Mouse (Mus musculus) ES-Bruce4 (cell line): Measurements from ENCODE around the gene Shroom1. TPM values are rescaled to one million over a fixed set of nuclear protein-coding genes. Genes with fewer than 3 reads are reported as not detected.
A peak's percentile ranks its signal among the peaks of the same experiment; 100 is the strongest.

Source experiments
- H3K27ac ChIP-seq: 2 replicates; pipeline ENCODE4 v1.5.1; 2012; ENCODE audit warnings: low read length, inconsistent platforms; ENCODE audit not compliant: insufficient read depth
- H3K27me3 ChIP-seq: 2 replicates; pipeline ENCODE4 v1.6.1; 2012; ENCODE audit warnings: mild to moderate bottlenecking, low read length, inconsistent platforms; ENCODE audit not compliant: control insufficient read depth, poor library complexity, insufficient read depth, severe bottlenecking
- H3K36me3 ChIP-seq: 2 replicates; pipeline ENCODE4 v1.6.1; 2012; ENCODE audit warnings: inconsistent platforms, mild to moderate bottlenecking, low read length, moderate library complexity; ENCODE audit not compliant: control insufficient read depth, poor library complexity, insufficient read depth, severe bottlenecking
- H3K4me1 ChIP-seq: one replicate; pipeline ENCODE4 v1.8.1; 2011; ENCODE audit warnings: low read length; ENCODE audit not compliant: control insufficient read depth, insufficient read depth
- H3K4me3 ChIP-seq: 2 replicates; pipeline ENCODE4 v1.5.1; 2011; ENCODE audit warnings: low read depth, mild to moderate bottlenecking, low read length
- H3K9ac ChIP-seq: 2 replicates; pipeline ENCODE4 v1.6.1; 2012; ENCODE audit warnings: low read depth, mild to moderate bottlenecking, inconsistent platforms; ENCODE audit not compliant: poor library complexity, severe bottlenecking
- H3K9me3 ChIP-seq: replicated peaks from 2 replicates; pipeline ENCODE4 v1.6.1; 2012; ENCODE audit warnings: mild to moderate bottlenecking, low read length, inconsistent platforms; ENCODE audit not compliant: control insufficient read depth, poor library complexity, insufficient read depth, severe bottlenecking
- CTCF ChIP-seq: IDR thresholded peaks from one replicate; pipeline ENCODE4 v1.8.1; 2011; ENCODE audit warnings: low read depth, low read length
- EP300 ChIP-seq: IDR thresholded peaks from 2 replicates; pipeline ENCODE4 v1.6.1; 2011; ENCODE audit warnings: low read depth, low read length; ENCODE audit not compliant: insufficient read depth
- POLR2A ChIP-seq: IDR thresholded peaks from one replicate; pipeline ENCODE4 v1.8.1; 2011; ENCODE audit warnings: low read length; ENCODE audit not compliant: insufficient read depth
- polyA plus RNA-seq: library from polyadenylated mRNA; stranded (reverse); fragments of >200 nt; gene quantifications from 2 replicates; pipeline ENCODE4 v1.2.4, GENCODE M21; 2011; ENCODE audit warnings: low read depth; ENCODE audit not compliant: missing spikeins, insufficient read depth, insufficient read length

Gene Shroom1
- 0.39 and 0.52 TPM in 2 replicates for polyA plus RNA-seq

- H3K27me3 ChIP-seq, result no peaks in the 10 kb centered on the region
- H3K27ac ChIP-seq, result no peak within 1 kb of the TSS
Measured at GRCm38 (mm10) chr11:53456474-53457371, at the start of gene Shroom1, which contains the start of gene Gm10447. Gene Shroom1 (plus strand): TSS chr11:53457205. Gene Gm10447 (minus strand): TSS chr11:53457110.

GRCm38 (mm10) chr11:53411738-53412137, 45.3 kb upstream of the Shroom1 start:
- TF ChIP-seq POLR2A (no peak), EP300 (no peak), CTCF (no peak)
- no peaks in the 10 kb centered on the region for H3K27me3 ChIP-seq
- H3K9me3 ChIP-seq, result no peaks in the 10 kb centered on the region
- peaks cover 75% of the 10 kb centered on the region for H3K36me3 ChIP-seq
- H3K9ac ChIP-seq, result no peak overlapping the region
- no peaks in the 10 kb centered on the region for H3K4me1 ChIP-seq
- no peak overlapping the region for H3K27ac ChIP-seq
- H3K4me3 ChIP-seq, result no peak overlapping the region

More at GRCm38 (mm10) chr11:53456474-53457371, at the start of gene Shroom1, which contains the start of gene Gm10447:
- TF ChIP-seq EP300 (no peak), CTCF (peak; percentile 11)
- Histone ChIP-seq H3K36me3 (no peaks in the 10 kb centered on the region), H3K4me1 (no peaks in the 10 kb centered on the region), H3K9ac (peak within 1 kb of the TSS; percentile 41), H3K4me3 (peak within 1 kb of the TSS; percentile 66), H3K9me3 (no peaks in the 10 kb centered on the region)

GRCm38 (mm10) chr11:53413871-53414270, 43.1 kb upstream of the Shroom1 start:
- Histone ChIP-seq H3K9ac (no peak overlapping the region), H3K36me3 (peaks cover 65% of the 10 kb centered on the region), H3K27ac (no peak overlapping the region), H3K9me3 (no peaks in the 10 kb centered on the region), H3K27me3 (no peaks in the 10 kb centered on the region), H3K4me1 (no peaks in the 10 kb centered on the region), H3K4me3 (no peak overlapping the region)
- TF ChIP-seq EP300 (no peak), POLR2A (no peak), CTCF (no peak)

GRCm38 (mm10) chr11:53418048-53418447, 39.0 kb upstream of the Shroom1 start:
- no peak for TF ChIP-seq CTCF
- H3K4me3 ChIP-seq, result no peak overlapping the region
- H3K27me3 ChIP-seq, result no peaks in the 10 kb centered on the region
- H3K36me3 ChIP-seq, result peaks cover 34% of the 10 kb centered on the region
- no peaks in the 10 kb centered on the region for H3K4me1 ChIP-seq
- no peaks in the 10 kb centered on the region for H3K9me3 ChIP-seq
- no peak overlapping the region for H3K9ac ChIP-seq
- H3K27ac ChIP-seq, result no peak overlapping the region

- Histone ChIP-seq H3K36me3 (peaks cover 6% of the 10 kb centered on the region), H3K4me3 (no peak within 1 kb of the TSS), H3K9me3 (no peaks in the 10 kb centered on the region), H3K27me3 (no peaks in the 10 kb centered on the region), H3K4me1 (no peaks in the 10 kb centered on the region), H3K9ac (no peak within 1 kb of the TSS), H3K27ac (no peak within 1 kb of the TSS)
- TF ChIP-seq POLR2A, result no peak
- TF ChIP-seq EP300, result no peak
- TF ChIP-seq CTCF, result no peak
Measured at GRCm38 (mm10) chr11:53423036-53423435, 34.0 kb upstream of the Shroom1 start, which contains the start of gene Leap2. Gene Leap2 (minus strand): TSS chr11:53423170.

GRCm38 (mm10) chr11:53424826-53425225, 32.2 kb upstream of the Shroom1 start:
- Histone ChIP-seq H3K9me3 (no peaks in the 10 kb centered on the region), H3K36me3 (peaks cover 16% of the 10 kb centered on the region), H3K4me1 (peaks cover 2% of the 10 kb centered on the region), H3K27ac (no peak overlapping the region), H3K4me3 (no peak overlapping the region), H3K27me3 (no peaks in the 10 kb centered on the region), H3K9ac (no peak overlapping the region)
- TF ChIP-seq POLR2A (no peak), CTCF (no peak), EP300 (no peak)
